Mouse (Mus musculus) CH12F3 (cell line): ENCODE measurements around the gene Btbd2.
"Not testable (repeated sequence)": the region's sequence is repeated elsewhere in the genome, so short reads cannot be mapped to it uniquely, and the experiment has no call there.

Source experiments
- in situ Hi-C: fragments of 300-500 bp; cut with MboI; formaldehyde crosslinking; loops from 2 replicates; pipeline ENCODE4 v1.14.3; 2020; ENCODE audit warnings: low sequenced_read_pairs

Gene Btbd2

DNA sequence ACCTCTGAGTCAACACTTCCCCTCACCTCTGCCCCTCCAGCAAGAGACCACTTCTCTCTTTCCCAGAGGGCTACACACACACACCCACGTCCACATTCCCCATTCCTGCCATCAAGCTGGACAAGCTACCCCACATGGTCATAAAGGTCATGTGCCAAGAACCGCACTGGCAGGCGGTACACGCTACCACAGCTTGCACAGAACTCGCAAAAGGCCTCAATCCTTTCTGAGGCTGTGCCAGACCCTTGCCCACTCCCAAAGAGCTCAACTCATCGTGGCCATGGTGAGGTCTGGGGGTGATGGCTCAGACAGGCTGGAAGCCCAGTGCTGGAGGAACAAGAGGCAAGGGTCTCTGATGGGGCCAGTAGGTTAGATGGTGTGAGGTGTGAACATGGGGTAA is 2.0 kb downstream of the Btbd2 start:
- in situ Hi-C loops: no loop called here

DNA sequence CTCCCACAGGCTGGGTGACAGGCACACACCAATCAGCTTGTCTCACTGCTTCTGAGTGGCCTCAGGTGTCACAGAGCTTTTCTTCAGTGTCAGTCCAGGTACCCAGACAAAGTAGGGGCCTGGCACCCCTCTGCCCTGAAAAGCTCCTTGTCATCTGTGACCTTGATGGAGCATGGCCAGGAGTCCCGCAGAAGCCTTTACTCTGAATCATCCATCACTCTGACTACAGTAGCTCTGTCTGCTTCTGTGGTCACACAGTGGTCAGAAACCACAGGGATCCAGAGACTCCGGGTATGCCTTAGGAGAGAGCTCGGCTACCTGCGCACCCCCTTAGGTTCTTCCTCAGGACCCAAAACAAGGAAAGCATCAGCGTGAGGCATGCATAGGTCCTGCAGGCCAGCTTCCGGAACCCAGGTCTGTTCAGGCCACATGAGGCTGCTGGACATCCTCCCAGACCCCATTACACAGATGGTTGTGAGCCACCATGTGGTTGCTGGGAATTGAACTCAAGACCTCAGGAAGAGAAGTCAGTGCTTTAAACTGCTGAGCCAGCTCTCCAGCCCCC is 3.6 kb downstream of the Btbd2 start:
- in situ Hi-C loops: no loop called here

DNA sequence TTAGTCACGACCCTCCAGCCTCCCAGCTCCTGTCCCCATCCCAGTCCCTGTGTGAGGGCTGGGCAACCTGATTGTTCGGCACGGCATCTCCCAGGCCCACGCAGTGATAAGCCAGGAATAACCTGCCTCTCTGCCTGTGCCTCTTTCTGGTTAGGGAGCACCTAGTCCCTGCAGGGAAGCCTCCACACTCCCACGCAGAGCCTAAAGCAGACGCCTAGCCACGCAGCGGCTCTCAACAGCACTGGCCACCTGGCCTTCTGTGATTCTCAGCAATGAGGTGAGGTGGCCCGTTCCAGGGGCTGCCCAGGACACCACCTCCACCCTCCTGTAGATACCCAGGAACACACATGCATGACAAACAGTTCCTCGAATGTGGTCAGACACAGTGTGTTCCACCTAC is 6.5 kb downstream of the Btbd2 start:
- in situ Hi-C loops: no loop called here

DNA sequence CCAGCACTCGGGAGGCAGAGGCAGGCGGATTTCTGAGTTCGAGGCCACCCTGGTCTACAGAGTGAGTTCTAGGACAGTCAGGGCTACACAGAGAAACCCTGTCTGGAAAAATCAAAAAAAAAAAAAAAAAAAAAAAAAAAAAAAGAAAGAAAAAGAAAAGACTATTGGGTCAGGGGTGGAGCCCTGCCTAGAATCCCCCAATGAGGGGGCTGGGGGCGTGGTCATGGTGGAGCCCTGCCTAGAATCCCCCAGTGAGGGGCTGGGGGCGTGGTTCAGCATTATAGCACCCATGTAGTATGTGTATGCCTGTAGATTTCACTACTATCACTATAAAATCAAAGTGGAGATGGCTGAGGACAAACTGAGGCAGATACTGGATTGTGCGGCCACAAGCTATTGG is 7.0 kb downstream of the Btbd2 start:
- in situ Hi-C loops: not testable (repeated sequence)

DNA sequence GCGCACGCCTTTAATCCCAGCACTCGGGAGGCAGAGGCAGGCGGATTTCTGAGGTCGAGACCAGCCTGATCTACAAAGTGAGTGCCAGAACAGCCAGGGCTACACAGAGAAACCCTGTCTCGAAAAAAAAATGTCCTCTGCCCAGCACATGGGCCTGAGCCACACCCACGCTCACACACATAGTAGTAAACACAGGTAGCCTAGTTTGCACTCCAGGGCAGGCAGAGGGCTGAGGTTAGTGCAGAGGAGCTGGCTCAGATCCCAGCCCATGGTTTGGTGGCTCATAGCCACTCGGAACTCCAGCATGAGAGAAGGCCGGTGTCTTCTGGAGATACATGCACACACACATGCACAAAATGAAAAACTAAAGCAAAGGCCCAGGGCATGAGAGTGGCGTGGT is 9.9 kb downstream of the Btbd2 start:
- in situ Hi-C loops: no loop called here

DNA sequence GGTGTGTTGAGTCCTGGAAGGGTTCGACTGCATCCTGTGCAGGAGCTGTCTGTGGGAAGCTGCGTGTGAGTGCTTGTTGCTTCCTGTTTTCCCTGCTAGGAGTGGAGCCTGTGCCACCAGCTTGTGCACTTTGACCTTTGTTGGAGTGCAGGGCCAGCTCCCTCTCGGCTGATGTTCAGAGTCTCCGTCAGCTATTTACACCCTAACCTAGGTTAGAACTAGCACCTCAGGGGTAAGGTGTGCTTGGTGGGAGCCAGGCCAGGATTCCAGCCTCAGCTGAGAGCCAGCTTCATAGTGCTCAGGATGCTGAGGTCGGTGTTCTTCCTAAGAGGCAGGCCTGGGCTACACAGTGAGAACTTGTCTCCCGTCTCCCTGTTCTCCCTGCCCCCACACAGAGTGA is 21.5 kb downstream of the Btbd2 start:
- in situ Hi-C loops: no loop called here

DNA sequence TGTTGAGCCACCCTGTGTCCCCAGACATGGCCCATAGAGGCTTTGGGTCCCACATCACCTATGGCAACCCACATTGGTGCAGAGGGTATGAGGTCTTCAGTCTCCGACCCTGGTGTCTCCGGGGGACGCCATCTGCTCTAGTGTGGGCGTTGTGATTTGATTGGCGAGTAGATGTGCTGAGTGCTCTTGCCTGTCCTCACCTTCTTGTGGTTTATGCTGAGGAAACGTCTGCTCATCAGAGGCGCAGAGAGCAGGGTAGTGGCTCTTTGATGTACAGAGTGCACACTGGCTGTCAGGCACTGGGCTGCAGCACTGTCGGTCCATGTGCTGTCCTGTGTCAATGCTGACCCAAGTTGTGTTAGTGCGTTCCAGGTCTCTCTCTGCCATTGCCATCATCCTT is 27.9 kb downstream of the Btbd2 start:
- in situ Hi-C loops: no loop called here

DNA sequence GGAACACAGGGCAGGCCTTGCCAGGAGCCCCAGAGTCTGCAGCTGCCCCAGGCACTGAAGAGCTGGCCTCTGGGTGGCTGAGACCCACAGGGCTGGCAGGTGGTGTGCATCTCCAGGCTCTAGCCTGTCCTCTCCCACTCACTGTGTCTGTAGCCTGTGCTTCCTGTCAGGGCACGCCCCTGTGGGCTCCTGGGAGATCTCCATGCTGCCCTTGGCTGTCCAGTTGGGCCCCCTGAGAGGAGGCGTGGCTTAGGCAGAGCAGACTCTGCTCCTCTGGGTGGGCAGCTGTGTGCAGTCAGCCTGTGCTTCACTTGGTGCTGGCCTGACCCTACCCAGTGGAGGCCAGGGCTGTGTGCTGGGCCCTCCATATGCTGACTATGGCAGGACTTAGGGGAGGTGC is 29.2 kb downstream of the Btbd2 start:
- in situ Hi-C loops: no loop called here

DNA sequence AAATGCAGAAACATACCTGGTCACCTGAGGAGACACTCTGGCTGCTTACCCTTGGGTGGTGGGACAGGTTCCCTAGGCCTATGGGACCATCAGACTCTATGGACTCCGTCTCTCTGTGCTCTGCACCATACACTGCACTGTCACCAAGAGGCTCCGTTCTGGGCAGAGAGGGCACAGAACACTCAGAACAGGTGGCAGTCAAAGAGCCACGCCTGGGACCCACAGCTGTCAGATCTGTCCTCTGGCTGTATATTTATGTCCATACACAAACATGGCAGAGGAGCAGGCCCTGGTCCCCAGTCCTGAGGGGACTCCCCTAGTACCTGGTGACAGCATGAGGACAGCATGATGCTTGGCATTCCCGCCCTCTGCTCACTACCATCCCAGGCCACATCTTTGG is 31.1 kb downstream of the Btbd2 start:
- in situ Hi-C loops: no loop called here

DNA sequence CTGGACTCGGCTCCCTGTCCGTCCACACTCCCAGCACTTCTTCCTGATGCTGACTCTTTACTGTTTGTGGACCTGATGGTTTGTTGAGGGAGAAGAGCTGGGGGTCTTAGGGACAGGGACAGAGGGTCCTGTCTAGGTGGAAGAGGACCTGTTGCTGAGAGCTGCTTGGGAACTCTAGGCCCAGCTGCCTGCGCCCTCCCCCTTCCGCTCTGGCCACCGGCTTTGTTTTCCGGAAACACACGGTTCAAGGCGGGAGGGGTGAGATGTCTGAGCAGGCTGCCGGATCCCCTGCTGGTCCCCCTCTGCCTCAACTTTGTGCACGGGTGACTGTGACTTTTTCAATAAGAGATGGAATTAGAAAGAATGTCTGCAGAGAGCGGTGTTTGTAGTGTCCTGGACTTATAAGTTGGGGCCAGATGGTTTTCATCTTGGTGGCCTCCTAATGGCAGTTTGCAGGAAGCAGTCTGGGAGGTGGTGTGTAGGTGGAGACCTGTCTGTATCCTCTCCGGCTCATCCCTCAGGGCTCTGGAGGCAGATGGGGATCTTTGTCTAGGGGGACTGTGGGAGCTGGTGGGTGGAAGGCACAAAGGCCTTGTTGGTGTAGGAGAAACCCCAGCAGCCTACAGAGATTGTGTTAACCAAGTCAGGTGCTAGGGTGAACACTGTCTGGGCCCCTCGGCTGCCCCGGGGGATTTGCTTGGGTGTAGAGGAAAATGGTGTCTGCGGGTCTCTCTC is 33.2 kb downstream of the Btbd2 start:
- in situ Hi-C loops: no loop called here

DNA sequence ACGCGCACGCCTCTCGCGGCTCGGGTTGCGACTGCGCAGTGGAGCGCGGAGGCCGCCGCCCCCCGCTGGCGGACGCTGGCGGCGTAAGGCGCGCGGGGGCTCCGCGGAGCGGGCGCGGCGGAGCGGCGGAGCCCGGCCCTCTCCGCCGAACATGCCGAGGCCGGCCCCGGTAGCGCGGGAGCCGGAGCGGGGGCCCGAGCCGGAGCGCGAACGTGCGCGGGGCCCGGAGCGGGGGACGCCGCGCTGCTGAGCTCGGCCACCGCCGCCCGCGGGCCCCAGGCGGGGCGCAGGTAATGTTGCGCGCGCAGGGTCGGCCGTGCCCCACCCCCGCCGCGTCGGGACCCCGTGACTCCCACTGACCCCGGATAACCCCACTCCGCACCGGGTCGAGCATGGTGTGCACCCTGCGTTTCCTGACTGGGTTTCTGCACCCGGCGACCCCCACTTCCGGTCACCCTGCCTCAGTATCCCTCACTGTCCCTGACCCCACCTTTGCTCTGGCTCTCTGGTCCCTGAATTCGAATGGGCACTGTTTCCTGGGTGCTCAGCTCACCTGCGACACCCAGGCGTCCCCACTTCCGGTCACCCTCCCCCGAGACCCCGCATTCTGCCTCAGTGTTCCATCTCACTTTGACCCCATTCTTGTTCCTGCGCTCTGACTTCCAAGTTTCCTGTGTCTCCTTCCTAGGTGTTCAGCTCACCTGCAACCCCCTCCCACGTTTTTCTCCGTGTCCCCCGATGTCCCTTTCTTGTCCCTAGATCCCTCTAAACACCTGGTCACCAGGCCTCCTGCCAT is 34.0 kb downstream of the Btbd2 start, which contains the start of gene Csnk1g2:
TSS of gene Csnk1g2 (plus strand) at position 178 of the 796 bp plus-strand sequence.
- in situ Hi-C loops: no loop called here

DNA sequence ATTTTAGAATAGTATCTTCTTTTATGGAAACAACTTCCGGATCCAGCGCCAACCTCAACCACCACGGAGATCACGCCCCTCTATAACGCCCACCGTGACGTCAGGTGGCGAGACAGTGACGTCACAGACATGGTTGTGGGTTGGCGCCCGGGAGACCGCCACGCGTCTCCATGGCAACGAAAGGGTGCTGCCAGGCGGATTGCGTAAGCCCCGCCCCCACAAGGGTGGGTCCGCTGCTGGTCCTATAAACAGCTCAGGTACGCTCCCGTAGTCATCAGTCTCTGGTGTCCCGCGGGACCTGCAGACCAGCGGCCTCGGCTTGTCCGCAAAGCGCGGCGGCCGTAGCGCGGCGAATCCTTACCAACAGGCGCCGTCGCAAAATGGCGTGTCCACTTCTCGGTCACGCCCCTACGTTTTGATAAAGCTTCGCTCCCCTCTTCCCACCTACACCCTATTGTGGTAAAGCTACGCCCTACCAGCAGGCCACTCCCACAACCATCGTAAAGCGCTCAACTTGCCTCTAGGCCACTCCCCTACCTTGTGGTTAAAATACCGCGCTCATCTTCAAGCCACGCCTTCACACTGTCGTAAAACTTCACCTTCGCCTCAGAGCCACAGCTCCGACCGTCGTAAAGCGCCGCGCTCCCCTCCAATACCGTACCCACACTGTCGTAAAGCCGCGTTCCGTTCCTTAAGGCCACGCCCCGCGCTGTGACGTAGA is 34.8 kb downstream of the Btbd2 start:
- in situ Hi-C loops: no loop called here

DNA sequence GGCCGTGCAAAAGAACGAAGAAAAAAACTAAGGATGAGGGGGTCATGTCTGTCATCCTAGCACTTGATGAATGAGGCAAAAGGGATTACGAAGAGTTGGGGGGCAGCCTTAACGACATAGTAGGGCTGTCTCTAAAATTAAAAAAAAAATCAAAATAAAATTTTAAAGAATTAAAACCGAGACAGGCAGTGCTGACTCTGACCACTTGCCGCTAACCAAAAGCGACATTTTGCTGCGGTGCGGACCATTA is 35.3 kb downstream of the Btbd2 start:
- in situ Hi-C loops: no loop called here

DNA sequence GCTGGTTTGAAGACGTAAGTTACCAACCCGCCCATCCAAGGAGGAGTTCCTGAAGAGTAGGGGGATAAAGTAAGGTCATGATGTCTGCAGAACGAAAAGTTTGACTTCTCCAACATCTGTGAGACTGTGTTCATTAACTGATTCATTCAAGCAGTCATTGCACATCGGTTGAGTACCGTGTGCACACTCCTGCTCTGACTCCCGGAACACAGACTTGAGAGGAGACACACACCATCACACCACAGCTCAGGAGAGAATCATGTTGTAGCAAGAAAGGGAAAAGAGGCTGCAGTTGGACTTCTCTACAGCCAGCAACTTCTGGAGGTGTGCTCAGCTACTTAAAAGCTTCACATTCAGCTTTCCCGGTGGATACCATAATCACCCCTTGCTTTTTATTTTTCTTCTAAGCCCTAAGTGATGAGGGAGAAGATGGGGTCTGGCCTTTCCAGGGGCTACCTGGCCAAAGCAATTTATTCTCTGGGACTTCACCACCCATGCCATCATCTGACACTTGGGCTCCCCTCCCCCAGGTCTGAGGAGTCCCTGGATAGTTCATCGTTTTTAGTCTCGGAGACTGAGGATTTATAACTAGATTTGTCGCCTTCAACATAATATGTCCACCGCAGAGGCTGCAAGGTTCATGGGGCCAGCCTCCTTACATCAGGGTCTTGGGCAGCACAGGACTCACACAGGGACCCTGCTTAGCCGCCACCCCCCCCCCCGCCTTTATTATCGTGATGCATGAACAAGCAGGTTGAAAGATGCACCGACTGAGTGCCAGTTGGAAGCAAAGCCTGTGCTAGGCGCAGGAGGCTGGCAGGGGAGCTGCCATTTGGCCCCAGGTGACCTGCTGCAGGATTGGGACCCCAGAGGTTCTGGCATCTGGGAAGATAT is 35.8 kb downstream of the Btbd2 start:
- in situ Hi-C loops: no loop called here

DNA sequence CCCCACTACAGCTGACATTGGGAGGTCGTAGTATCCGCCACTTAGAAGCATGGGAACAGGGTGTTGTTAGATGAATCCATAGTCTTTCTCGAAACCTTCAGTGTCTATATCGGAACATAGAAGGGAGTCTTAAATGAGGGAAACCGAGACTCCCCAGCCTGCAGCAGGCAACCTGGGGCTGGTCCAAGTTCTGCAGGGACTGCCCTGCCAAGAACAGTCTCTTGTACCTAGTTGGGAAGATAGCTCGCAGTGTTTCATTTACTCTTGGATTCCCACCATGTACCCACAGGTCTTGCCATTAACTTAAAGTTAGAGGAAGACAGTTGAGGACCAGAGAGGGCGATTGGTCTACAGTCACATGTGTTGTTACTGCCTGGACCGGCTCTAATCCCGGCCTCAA is 36.5 kb downstream of the Btbd2 start:
- in situ Hi-C loops: no loop called here

DNA sequence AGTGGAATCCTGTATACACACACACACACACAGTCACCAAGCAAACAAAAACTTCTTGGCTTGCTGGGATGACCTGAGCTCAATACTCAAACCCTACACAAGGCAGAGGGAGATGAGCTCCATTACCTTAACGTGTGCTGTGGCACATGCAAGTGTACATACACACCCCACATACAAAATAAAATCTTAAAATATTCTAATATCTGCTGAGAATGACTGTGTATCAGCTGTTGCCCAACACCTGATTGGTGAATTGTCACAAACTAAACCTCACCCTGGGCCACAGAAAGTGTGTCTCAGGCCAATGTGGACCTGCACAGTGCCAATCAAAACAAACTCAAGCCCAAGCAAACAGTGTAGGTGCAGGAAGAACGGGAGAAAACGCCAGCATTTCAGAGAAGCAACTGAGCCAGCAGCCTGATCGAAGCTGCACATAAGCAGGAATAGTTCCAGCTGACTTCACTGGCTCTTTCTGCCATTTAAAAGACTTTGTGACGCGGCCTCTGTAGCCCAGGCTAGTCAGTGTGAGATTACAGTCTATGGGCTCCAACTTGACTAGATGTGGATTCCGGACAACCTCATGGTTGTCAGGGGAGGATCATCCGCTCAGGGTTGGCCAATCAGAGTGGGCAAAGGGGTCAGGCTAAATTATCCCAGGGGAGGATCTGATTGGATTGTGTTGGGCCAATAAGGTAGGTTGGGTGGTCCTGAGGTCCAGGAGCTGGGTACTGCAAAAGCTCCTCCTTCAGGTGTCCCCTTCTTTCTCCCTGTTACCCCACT is 37.2 kb downstream of the Btbd2 start:
- in situ Hi-C loops: no loop called here

DNA sequence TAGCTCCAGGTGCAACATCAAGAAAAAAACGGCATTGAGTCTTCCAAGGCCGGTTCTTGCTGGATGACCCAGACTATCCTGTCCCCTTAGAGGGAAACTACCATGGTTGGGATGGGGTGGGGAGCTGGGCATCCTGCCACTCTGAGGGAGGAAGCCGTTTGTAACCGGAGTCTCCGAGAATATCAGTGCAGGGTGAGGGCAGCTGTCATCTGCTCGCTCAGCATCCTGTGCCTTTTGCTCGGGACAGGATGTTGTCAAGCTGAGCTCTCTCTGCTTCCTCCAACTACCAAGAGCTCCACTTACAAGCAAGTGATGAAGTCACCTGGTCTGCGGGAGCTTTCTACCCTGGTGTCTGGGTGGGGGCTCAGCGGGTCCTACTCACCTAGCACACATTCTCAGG is 38.7 kb downstream of the Btbd2 start:
- in situ Hi-C loops: no loop called here

DNA sequence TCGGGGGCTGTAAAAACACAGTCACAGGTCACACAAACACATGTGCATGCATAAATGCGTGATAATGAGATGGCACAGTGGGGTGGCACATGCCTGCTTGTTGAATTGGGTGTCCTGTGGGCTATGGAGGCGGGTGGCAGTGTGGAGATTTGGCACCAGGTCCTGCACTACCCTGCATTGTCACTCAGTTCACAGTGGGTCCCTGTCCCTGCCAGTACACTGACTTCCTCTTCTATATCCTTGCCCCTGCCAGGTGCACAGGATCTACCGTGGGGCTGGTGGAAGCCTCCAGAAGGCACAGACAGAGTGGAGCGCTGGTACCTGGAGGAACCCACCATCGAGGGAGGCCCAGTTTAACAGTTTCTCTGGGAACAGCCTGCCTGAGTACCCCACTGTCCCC is 42.5 kb downstream of the Btbd2 start:
- in situ Hi-C loops: no loop called here

DNA sequence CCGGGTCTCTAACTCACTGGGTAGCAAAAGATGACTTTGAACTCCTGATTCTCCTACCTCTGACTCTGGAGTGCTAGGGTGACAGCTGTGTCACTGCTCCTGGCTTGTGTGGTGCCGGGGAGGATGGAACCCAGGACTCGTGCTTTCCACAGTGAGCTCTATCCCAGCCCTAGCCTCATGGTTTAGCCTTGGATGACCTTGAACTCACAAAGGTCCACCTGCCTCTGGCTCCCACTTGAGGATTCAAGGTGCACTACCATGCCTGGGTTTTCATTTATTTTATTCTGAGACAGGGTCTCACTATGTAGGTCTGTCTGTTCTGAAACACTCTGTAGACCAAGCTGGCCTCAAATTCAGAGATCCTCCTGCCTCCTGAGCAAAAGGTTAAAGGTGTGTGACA is 43.0 kb downstream of the Btbd2 start:
- in situ Hi-C loops: no loop called here

DNA sequence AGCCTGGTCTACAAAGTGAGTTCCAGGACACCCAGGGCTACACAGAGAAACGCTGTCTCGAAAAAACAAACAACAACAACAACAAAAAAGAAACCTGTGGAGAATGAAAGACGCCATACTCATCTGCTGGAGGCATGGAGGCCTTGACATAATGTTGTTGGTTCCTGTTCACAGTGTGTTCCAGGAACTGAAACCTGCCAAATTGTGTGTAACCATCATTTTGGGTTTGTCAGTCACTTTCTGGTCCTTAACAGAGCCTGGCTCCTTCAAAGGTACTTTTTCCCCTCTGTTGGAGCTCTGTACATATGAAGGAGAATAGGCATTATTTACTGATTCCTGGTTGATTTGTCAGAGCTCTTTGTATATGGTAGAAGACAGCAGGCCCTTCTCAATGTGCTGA is 45.0 kb downstream of the Btbd2 start:
- in situ Hi-C loops: no loop called here
